Mouse (Mus musculus) lung, adult 2 months (tissue): ENCODE results near the gene Pld2.

Experiments used
- CTCF ChIP-seq: fragments of 200-500 bp; IDR thresholded peaks from 2 replicates; pipeline ENCODE4 v1.5.1; 2011; ENCODE audit warnings: mild to moderate bottlenecking, low read length, control low read depth; ENCODE audit not compliant: insufficient read depth
- POLR2A ChIP-seq: fragments of 200-500 bp; IDR thresholded peaks from 2 replicates; pipeline ENCODE4 v1.6.1; 2011; ENCODE audit warnings: low read depth, mild to moderate bottlenecking, control low read depth, low read length, borderline replicate concordance; ENCODE audit errors: extremely low read depth

DNA sequence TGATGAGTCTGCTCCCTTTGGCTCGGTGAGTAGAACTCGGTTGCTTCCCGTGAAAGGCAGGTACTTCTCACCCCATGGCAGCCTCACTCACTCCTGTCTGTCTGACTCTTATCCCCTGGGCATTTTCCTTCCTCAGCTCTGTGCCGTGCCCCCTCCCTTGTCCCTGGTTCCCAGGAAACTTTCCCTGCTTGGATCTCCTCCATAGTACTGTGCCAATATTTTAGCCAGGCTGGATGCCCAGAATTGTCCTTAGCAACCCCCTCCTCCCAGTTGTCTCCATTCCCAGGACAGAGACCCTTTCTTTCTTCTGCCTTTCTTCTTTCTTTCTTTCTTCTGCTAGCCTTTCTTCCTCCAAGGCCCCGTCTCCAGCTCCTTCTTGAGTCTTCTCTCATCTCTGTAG is 1.6 kb downstream of the Pld2 start:
- TF ChIP-seq POLR2A (no peak), CTCF (no peak)
